Mouse (Mus musculus) bone marrow macrophage, adult 2 months (primary cell): ENCODE data around the gene Mpp6. TPM values are rescaled to one million over a fixed set of nuclear protein-coding genes. Genes with fewer than 3 reads are reported as not detected.

Experiments used
- H3K27ac ChIP-seq: 2 replicates; pipeline ENCODE4 v1.5.1; 2012; ENCODE audit warnings: low read depth, low read length; ENCODE audit not compliant: insufficient read depth
- H3K4me1 ChIP-seq: 2 replicates; pipeline ENCODE4 v1.6.1; 2012; ENCODE audit warnings: low read length; ENCODE audit not compliant: control insufficient read depth, insufficient read depth
- H3K4me3 ChIP-seq: 2 replicates; pipeline ENCODE4 v1.5.1; 2012; ENCODE audit warnings: mild to moderate bottlenecking, low read length, moderate library complexity; ENCODE audit not compliant: insufficient read depth
- CTCF ChIP-seq: IDR thresholded peaks from 2 replicates; pipeline ENCODE4 v1.5.1; 2012; ENCODE audit warnings: low read depth, mild to moderate bottlenecking, low read length, moderate library complexity
- POLR2A ChIP-seq: IDR thresholded peaks from 2 replicates; pipeline ENCODE4 v1.6.1; 2012; ENCODE audit warnings: mild to moderate bottlenecking, low read depth, low read length, borderline replicate concordance
- polyA plus RNA-seq: library from polyadenylated mRNA; stranded (reverse); fragments of >200 nt; gene quantifications from 2 replicates; pipeline ENCODE4 v1.2.4, GENCODE M21; 2012; ENCODE audit not compliant: missing spikeins, insufficient read depth, insufficient read length

Mpp6 gene
- polyA plus RNA-seq, 1 experiment, result 45.7 TPM

GRCm38 (mm10) chr6:50244967-50245366 lies 134.9 kb downstream of the Mpp6 start:
- no peak for TF ChIP-seq CTCF
- no peak for TF ChIP-seq POLR2A
- Histone ChIP-seq H3K27ac (no peak overlapping the region), H3K4me3 (no peak overlapping the region), H3K4me1 (peaks cover 37% of the 10 kb centered on the region)

GRCm38 (mm10) chr6:50247356-50247755 lies 137.3 kb downstream of the Mpp6 start:
- Histone ChIP-seq H3K27ac (no peak overlapping the region), H3K4me3 (no peak overlapping the region), H3K4me1 (peaks cover 37% of the 10 kb centered on the region)
- TF ChIP-seq CTCF, result no peak
- no peak for TF ChIP-seq POLR2A

- TF ChIP-seq CTCF (no peak), POLR2A (no peak)
- Histone ChIP-seq H3K4me1 (peaks cover 37% of the 10 kb centered on the region), H3K27ac (no peak overlapping the region), H3K4me3 (no peak overlapping the region)
Measured at GRCm38 (mm10) chr6:50247791-50248190, 137.8 kb downstream of the Mpp6 start.

Other genes with a start within 250 kb of the Mpp6 start
- gene Gsdme, start 153.6 kb downstream of the Mpp6 start, polyA plus RNA-seq, result 10.7 and 11.4 TPM in 2 replicates